Mouse (Mus musculus) gastrocnemius, adult 18-20 months (tissue): ENCODE measurements around the gene Lrrc1. TPM values are rescaled to one million over a fixed set of nuclear protein-coding genes. Genes with fewer than 3 reads are reported as not detected.
"Not testable (repeated sequence)": the region's sequence is repeated elsewhere in the genome, so short reads cannot be mapped to it uniquely, and the experiment has no call there.

Source experiments
- DNase-seq: peaks from one replicate; pipeline ENCODE4 v3.0.0; 2021; ENCODE audit warnings: low spot score
- long read RNA-seq, 2 experiments: library from polyadenylated mRNA; stranded (forward); transcript quantifications; one replicate each; pipeline ENCODE4 v2.0.0; 2021
- total RNA-seq, 2 experiments: library from RNA; stranded (reverse); gene quantifications; 2 replicates each; pipeline ENCODE4 v1.2.3; 2021

Lrrc1 gene
- total RNA-seq, result 1 to 10 TPM in 1 of 2 experiments, under 1 TPM in 1; 0.47 to 1.2 TPM
- long read RNA-seq, experiment 1, partial matches to known transcripts, result 0 of 1 reads
- long read RNA-seq, experiment 1, other reads (novel, unspliced or antisense), result 0 of 1 reads
- long read RNA-seq, experiment 2, partial matches to known transcripts, result 0 of 2 reads
- long read RNA-seq, experiment 2, other reads (novel, unspliced or antisense), result 1 of 2 reads

- DNase-seq, result peak; percentile 84
Observed at GRCm38 (mm10) chr9:77544354-77545067, at the start of gene Lrrc1. Lrrc1 (minus strand) TSS chr9:77544870.

GRCm38 (mm10) chr9:77592423-77592822 lies 47.8 kb upstream of the Lrrc1 start:
- DNase-seq, result no peak

- no peak for DNase-seq
Observed at GRCm38 (mm10) chr9:77589496-77589895, 44.8 kb upstream of the Lrrc1 start.

- DNase-seq, result no peak
Observed at GRCm38 (mm10) chr9:77587616-77588015, 42.9 kb upstream of the Lrrc1 start.

GRCm38 (mm10) chr9:77586806-77587591 lies 42.3 kb upstream of the Lrrc1 start:
- no peak for DNase-seq

GRCm38 (mm10) chr9:77584746-77585145 lies 40.1 kb upstream of the Lrrc1 start:
- no peak for DNase-seq

GRCm38 (mm10) chr9:77583302-77583701 lies 38.6 kb upstream of the Lrrc1 start:
- DNase-seq, result no peak

GRCm38 (mm10) chr9:77579827-77580226 lies 35.2 kb upstream of the Lrrc1 start:
- DNase-seq, result no peak

GRCm38 (mm10) chr9:77577931-77578330 lies 33.3 kb upstream of the Lrrc1 start:
- DNase-seq, result no peak

- DNase-seq, result no peak
Observed at GRCm38 (mm10) chr9:77577409-77577808, 32.7 kb upstream of the Lrrc1 start.

- no peak for DNase-seq
Observed at GRCm38 (mm10) chr9:77576320-77576719, 31.6 kb upstream of the Lrrc1 start.

- not testable (repeated sequence) for DNase-seq
Observed at GRCm38 (mm10) chr9:77574996-77575395, 30.3 kb upstream of the Lrrc1 start.

GRCm38 (mm10) chr9:77571851-77572250 lies 27.2 kb upstream of the Lrrc1 start:
- no peak for DNase-seq

- no peak for DNase-seq
Observed at GRCm38 (mm10) chr9:77568789-77569506, 24.3 kb upstream of the Lrrc1 start.

GRCm38 (mm10) chr9:77561827-77562226 lies 17.2 kb upstream of the Lrrc1 start:
- no peak for DNase-seq

GRCm38 (mm10) chr9:77557963-77558362 lies 13.3 kb upstream of the Lrrc1 start:
- DNase-seq, result no peak

GRCm38 (mm10) chr9:77557181-77557580 lies 12.5 kb upstream of the Lrrc1 start:
- no peak for DNase-seq

- DNase-seq, result no peak
Observed at GRCm38 (mm10) chr9:77556435-77556834, 11.8 kb upstream of the Lrrc1 start.

GRCm38 (mm10) chr9:77553465-77553864 lies 8.8 kb upstream of the Lrrc1 start:
- DNase-seq, result no peak

- no peak for DNase-seq
Observed at GRCm38 (mm10) chr9:77551036-77551512, 6.4 kb upstream of the Lrrc1 start.

GRCm38 (mm10) chr9:77546010-77546409 lies 1.3 kb upstream of the Lrrc1 start:
- no peak for DNase-seq

- no peak for DNase-seq
Observed at GRCm38 (mm10) chr9:77545068-77545421, 375 bp upstream of the Lrrc1 start.
